Mouse (Mus musculus) testis, postnatal 10 days (tissue): ENCODE data around the gene Rps2.
A peak's percentile ranks its signal among the peaks of the same experiment; 100 is the strongest.

Experiments used
- DNase-seq: peaks from one replicate; pipeline ENCODE4 v3.0.0; 2021; ENCODE audit warnings: low spot score

The Rps2 gene

DNA sequence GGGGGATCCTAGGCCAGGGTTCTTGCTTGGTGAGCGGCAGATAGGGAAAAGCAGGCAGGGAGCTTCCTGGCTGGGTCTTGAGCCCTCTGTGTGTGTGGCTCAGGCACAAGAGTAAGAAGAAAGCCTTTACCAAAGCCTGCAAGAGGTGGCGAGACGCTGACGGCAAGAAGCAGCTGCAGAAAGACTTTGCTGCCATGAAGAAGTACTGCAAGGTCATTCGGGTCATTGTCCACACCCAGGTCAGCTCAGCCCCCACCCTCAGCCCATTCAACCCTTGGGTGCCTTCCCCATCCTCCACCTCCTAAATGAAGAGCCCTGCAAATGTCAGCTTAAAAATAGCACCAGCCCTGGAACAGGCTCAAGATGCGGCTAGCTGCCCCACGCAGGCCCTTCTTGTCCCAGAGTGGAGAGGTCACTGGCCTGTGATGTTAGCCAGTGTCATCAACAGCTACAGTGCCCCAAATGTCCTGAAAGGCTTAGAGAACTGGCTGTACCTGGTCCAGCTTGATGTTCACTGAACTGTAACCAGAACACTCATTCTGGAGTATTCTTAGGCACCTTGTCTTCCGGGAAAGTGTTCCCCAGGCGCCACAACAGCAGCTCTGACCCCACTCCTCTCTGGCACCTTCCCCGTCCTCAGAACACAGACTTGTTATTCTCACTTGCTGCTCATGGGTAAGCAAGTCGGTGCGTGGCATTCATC lies 14.5 kb downstream of the Rps2 start:
- DNase-seq = no peak

DNA sequence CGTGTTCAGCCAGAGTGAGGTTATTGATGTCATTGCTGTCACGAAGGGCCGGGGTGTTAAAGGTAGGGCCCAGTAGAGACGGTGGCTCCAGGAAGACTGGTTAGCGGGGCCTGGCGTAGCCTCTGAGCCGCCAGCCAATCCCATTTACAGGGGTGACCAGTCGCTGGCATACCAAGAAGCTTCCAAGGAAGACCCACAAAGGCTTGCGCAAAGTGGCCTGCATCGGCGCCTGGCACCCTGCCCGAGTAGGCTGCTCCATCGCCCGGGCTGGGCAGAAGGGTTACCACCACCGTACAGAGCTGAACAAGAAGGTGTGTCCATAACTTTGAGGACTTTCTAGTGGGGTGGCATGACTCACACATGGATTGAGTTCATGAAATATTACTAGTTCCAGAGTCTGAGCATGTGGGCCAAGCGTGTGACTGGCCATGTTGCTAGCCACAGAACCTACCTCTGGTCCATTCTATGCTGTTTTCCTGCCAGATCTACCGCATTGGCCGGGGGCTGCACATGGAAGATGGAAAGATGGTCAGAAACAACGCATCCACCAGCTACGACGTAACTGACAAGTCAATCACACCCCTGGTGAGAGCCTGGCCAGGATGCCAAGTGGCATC lies 15.6 kb downstream of the Rps2 start:
- peak; percentile 60 for DNase-seq

DNA sequence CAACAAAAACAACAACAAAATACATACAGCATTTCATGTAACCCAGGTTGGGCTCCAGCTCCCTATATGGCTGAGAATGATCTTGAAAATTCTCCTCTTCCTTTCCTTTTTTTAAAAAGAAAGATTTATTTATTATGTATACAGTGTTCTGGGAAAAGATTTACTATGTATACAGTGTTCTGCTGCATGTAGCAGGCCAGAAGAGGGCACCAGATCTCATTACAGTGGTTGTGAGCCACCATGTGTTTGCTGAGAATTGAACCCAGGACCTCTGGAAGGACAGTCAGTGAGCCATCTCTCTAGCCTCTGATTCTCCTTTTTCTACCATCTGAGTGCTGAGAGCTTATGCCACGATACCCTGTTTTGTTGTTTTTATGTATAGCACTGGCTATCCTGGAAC lies 16.6 kb downstream of the Rps2 start:
- no peak for DNase-seq

DNA sequence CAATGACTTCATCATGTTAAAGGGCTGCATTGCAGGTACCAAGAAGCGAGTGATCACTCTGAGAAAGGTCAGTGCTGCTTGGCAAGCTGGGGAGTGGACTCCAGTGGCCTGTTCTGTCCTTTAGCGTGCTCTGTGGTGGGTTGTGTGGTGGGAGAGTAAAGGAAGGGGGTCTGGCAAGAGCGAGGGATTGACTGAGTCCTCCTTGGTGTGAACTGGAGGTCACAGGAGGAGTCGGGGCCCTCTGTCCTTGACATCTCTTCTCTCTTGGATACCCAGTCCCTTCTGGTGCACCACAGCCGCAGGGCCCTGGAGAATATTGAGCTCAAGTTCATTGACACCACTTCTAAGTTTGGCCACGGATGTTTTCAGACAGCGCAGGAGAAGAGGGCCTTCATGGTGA lies 17.5 kb downstream of the Rps2 start:
- DNase-seq = peak; percentile 41

DNA sequence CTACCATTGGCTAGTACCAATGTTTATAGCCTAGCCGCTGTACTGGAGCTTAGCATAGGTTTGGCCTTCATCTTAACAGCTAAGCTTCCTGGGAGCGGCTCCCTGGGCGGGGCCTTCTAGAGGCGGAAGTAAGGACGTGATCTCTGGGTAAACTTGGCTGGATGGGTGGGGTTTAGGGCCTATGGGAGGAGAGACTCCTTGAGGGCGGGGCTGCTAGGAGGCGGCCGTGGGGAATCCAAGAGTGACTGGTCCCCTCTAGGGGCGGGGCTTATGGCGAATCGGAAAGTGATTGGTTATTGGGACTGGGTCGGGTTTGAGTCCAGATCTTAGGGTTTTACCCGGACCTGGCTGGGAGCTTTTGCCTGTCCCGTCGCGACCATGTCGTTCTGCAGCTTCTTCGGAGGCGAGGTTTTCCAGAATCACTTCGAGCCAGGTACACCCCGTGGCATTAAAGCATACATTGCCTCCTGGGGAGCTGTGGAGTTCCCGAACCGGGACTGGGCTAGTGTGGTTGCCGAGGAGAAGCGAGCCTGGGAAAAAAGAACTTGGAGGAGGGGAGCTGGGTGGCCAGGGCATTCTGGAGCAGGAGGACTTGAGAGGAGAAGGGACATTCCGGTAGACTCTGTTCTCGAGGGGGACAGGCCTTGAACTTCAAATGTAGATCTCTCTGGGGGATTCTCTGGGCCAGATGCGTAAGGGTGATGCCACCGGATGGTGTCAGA lies 18.6 kb downstream of the Rps2 start, which contains the start of gene Msrb1:
Msrb1 (plus strand) TSS at position 313 of the 722 bp plus-strand sequence.
- peak; percentile 96 for DNase-seq

DNA sequence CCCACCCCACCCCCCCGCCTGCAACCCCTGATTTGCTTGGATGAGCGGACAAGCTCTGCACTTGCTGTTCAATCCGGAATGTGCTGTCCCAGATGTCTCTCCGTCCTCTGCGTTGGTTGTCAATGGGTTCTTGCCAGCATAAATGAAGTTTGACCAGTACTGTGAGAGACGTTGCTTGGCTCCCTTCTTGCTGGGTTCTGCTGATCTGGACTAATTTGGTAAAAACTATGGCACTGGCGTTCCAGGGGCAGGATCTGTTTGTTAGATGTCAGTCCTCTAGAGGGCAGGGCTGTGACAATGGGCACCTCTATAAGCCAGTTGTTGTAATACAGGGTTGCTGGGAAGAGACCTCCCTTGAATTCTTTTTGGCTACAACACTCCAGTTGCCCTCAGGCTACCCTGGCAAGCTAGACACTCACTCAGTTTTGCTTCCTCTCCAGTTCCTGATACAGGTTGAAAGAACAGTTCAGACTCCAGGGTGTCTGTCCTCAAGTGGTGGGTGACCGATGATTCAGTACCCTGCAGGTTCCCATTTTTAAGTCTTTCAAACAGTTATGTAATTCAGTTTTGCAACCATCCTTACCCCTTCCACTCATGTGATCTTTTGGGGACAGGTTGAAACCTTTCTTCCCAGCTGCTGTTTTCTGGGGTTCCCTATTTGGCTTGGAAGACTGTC lies 19.4 kb downstream of the Rps2 start:
- peak; percentile 39 for DNase-seq

DNA sequence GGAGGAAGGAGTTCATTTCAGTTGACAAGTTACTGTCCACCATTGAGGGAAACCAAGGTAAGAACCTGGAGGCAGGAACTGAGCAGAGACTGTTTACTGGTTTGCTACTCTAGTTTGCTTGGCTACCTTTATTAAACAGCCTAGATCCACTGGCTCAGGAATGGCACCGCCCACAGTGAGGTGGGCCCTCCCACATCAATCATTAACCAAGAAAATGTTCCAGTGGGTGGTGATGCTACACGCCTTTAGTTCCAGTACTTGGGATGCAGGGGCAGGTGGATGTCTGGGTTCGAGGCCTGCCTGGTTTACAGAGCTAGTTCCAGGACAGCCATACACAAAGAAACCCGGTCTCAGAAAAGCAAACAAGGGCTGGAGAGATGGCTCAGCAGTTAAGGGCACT lies 20.3 kb downstream of the Rps2 start:
- peak; percentile 36 for DNase-seq

DNA sequence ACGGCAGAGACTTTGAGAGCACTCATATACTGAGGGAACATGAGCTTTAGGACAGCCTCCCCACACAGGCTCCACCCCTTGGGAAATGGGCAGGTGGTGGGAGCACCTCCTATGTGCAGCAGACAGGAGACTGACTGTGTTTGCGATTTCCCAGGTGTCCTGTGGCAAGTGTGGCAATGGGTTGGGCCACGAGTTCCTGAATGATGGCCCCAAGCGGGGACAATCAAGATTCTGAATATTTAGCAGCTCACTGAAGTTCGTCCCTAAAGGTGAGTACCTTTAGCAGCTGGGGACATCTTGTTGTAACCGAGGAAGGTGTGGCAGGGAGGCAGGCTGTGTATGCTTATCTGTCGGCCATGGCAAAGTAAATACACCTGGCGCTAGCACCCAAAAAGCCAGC lies 22.0 kb downstream of the Rps2 start:
- peak; percentile 38 for DNase-seq

DNA sequence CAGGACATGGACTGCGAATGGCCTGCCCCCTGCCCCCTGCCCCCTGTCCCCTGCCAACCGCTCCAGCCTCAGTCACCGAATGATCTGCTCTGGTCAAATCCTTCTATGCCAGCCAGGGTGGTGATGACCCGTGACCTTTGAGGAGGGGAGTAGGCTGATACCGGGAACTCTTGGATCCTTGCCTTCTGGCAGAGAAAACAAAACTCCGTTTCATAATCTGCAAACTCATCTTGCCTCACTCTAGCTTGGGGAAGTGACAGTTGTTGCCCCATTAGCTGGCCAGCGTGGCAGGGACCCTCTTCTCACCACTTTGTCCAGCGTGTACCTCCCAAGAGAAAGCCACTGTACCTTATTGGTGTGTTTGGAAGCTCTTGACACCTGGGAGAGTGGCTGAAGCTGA lies 24.4 kb downstream of the Rps2 start:
- no peak for DNase-seq

DNA sequence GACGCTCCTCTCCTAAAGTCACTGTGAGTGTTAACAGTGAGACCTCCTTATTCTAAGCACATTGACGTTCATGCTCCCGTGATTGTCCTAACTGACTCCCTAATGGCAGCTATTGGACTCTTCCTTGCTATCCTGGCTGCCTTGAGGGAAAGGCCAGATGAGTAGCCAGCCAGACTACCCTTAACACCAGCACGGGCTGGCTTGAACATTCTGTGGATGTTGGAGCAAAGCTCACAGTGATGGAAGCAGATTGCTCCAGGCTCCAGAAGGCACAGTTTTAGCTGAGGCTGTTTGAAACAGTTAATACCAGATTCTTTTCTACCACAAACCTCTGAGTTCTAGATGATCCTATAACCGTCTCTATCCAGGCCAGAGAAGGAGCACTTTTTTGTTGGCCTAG lies 26.0 kb downstream of the Rps2 start:
- no peak for DNase-seq

DNA sequence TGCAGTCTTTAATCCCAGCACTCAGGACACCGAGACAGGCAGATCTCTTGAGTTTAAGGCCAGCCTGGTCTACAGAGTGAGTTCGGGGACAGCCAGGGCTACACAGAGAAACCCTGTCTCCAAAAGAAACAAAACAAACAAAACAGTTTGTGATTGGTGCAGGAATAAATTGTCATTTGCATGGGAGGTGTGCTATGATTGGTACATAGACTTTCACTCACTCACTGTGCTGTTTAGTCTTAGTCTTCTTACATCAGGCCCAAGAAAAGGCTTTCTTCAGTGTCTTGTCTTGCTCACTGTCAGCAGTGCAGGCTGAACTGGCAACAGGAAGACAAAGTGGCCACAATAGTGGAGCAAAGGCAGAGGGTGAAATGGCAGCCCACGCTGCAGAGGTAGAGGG lies 26.5 kb downstream of the Rps2 start:
- DNase-seq = no peak

DNA sequence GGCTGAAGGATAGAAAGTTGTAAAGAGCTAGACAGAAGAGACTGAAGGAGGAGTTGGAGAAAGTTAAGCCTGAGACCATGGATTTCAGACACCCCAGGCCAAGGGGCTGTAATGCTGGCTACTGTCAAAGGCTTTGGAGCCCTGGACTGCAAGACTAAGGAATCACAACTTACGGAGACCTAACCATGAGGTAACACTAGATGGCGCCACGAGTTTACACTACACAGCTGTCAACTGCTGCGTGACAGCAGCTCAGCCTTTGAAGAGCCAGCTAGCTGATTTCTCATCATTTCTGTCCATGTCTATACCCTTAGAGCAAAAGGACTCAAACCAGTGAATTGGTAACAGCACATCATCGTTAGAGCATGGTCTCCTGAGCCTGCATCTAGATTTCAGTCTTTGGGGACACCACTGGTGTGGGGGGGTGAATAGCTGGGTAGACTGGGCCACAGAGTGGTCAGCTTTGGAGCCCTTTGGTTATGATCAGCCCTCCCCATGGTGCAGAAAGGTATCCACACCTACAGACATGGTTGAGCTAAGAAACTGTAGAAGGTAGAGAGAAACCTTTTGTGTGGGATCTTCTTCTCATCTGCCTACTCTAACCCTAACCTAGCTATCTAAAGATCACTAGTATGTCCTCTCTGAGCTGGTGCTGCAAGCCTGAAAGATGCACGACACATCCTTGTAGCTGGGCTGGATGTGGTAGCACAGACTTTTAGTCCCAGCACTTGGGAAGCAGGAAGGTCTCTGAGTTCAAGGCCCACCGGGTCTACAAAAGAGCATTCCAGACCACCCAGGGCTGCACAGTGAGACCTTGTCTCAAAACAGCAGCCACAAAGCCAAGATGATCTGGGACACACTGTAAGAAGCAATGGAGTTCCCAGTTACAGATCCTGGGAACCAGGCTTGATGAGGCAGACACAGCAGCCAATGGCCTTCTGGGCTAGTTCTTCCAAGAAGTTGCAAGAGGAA lies 27.9 kb downstream of the Rps2 start:
- peak; percentile 87 for DNase-seq

DNA sequence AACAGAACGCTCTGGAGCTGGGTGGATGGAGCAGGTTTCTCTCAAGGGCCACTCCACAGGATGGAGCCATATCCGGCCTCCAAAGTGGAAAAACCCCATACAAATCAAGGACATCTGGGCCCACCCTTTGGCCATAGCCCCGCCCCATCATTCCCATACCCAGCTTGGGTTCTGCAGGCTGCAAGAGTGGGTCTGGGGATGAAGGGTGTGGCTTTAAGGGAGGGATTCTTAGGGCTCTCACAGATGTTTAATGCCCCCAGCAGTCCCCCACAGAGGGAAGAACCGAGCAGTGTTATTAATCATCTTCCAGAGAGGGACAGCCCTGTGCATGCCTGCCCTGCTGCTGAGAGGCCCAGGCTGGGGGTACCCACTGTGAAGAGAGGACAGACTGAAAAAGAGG lies 29.1 kb downstream of the Rps2 start:
- no peak for DNase-seq

DNA sequence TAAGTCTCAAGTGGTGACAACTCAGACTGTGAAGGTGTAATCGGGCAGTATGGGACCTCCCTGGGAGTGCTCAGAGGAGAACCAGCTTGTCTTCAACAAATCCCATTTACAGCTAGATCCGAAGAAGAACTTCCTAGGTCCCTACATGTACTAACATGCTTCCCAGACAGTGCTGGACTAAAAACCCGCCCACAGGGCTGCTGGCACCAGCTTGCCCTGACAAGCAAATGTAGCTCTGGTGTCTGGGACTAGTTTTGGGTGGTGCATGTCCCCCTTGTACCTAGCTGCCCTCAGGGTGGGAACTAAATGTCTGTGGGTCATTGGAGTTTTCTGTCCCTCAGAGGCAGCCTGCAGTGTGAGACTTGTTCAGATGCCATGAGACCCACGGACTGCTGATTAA lies 33.6 kb downstream of the Rps2 start:
- DNase-seq = no peak

DNA sequence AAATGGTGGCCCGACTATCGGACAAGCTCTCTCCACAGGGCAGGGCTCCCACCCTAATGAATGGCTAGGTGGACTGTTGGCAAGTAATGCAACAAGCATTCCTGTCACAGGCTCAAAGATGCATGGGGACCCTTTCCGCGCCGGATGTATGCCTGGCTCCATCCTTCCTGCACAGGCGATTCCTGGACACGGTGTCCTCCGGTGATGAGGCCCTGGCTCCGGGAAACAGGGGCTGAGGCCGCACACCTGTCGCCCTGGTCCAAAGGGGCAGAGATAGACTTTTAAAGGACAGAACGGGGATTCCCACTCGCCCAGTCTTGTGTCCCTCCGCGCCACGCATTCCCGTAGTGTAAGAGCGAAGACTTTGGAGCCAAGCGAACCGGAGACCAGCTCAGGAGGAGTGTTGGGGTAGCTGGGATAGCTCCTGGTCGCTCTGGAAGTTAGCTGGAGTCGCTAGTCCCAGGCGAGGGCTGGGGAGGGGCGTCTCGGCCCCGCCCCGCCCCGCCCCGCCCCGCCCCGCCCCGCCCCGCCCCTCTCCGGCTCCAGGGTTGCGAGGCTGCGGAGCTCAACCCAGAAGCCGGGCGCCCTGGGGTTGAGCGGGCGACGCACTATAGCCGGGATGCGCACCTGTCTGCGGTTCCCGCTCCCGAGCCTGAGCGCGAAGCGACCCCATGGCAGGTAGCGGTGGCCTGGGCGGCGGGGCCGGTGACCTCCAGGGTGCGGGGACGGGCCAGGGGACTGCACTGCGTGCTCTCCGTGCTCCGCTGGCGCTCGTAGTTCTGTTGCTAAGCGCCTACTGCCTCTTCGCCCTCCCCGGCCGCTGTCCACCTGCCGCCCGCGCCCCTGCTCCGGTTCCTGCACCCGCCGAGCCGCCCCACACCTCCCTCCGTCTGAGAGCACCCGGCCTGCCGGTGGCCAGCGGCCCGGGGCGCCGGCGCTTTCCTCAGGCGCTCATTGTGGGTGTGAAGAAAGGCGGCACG lies 34.8 kb downstream of the Rps2 start, which contains the start of gene Hs3st6:
Hs3st6 (plus strand) TSS at position 574 of the 980 bp plus-strand sequence.
- no peak for DNase-seq

DNA sequence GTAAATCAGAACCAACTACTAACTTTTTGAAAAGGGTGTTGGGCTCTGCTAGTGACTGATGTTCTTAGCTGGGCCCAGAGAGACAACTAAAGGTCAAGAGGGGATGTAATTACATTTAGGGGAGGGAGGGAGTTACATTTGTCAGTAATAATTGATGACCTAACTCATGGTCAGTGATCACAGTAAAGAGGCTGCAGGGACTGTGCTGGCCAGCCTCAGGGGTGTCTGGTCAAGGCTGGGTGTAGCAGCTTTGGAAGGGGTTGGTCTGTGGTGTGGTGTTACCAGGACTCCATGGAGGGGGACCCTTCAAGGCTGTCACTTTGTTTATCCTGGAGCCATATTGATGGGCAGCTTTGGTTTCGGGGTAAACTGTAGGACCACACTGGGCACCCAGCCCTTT lies 39.5 kb downstream of the Rps2 start:
- DNase-seq = no peak

DNA sequence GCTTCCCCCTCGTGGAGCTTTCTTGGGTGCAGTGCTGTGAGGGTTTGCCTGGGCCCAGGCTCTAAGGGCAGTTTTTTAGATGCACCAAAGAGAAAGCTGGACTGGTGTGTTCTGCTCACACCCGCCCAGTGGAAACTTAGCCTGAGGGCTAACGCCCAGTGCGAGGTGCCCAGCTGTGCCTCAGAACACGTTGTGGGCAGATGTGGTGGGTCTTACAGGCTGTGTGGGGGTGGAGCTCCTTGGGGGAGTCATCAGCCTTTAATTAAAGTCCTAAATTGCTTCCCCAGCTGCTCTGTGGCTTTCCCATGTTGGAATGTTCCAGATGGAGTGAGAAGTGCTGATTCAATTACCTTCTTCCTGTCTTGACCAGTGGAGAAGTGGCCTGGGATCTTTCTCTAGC lies 43.2 kb downstream of the Rps2 start:
- no peak for DNase-seq

DNA sequence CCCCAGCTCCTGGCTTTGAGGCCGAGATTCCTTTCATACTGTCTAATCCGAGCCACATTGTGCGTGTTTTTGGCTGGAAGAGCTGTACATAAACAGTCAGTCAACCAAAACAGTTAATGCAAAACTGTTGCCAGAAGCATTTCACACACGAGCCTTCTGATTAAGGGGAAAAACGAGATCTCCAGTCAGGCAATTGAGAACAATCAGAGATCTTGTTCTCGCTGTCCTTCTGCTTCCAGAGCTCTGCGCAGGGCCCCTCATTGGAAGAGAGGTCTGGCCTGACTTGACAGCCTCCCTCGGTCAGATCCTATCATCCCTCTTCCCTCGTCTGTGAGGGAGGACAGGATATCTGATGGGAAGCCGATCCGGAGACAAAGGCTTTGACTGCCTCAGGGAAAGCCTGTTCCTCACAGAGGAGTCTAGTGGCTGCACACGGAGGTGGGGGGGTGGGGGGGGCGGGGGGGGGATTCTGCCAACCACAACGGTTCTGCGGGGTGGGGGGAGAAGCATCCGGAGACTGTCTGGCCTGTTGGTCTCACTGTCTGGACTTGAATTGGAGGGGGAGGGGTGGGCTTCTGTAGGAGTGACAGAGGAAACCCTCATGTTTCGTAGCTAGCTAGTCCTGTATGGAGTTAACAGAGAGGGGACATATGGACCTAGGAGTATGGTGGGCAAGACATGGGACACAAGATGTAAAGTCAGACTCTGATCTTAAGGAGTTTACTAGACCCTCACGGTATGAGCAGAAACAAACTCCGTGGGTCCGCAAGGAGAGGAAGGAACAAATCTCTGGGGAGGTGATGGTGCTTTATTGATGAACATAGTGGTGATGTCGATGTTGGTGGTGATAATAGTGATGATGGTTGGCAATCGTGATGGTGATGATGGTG lies 47.3 kb downstream of the Rps2 start:
- no peak for DNase-seq

DNA sequence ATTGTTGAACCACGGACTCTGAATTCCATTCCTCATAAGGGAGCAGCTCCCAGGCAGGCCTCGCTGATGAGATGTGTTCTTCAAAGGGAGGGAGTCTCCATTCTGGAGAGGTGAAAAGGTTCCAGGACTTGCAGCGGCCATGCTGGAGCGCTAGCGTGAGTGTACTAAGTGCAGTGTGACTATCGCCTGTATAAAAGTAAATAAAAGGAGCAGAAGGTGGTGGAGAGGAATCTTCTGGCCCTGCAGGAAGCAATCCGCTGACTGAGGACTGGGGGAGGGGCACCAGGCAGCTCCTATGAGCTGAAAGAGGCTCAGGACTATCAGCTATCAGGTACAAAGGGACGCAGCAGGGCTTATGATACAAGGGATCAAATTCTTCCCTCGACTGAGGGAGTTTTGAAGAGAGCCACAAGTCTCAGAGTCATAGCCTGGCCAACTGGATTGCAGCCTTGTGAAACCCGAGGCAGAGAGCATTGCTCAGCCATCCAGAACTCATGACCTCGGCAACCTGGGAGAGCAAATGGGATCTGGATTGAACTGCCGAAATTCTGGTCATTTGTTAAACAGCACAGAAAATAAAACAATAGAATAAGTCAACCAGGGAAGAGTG lies 48.5 kb downstream of the Rps2 start:
- DNase-seq = no peak
